Mouse (Mus musculus) brain, embryonic 14.5 days (tissue): ENCODE measurements around the gene Ptpru.

Experiments used
- CTCF ChIP-seq: fragments of 200-500 bp; IDR thresholded peaks from 2 replicates; pipeline ENCODE4 v1.5.1; 2012; ENCODE audit warnings: inconsistent platforms, mild to moderate bottlenecking, moderate library complexity, borderline replicate concordance; ENCODE audit not compliant: insufficient read depth, insufficient read length; ENCODE audit errors: extremely low read depth
- POLR2A ChIP-seq: fragments of 200-500 bp; IDR thresholded peaks from 2 replicates; pipeline ENCODE4 v1.6.1; 2012; ENCODE audit warnings: mild to moderate bottlenecking, inconsistent platforms, borderline replicate concordance; ENCODE audit not compliant: poor library complexity, insufficient read depth, insufficient read length, severe bottlenecking; ENCODE audit errors: extremely low read depth

GRCm38 (mm10) chr4:131831546-131832045 is 6.5 kb downstream of the Ptpru start:
- no peak for TF ChIP-seq CTCF
- TF ChIP-seq POLR2A, result no peak
